Mouse (Mus musculus) thymus, postnatal 0 days (tissue): Measurements from ENCODE around the gene Slc10a7. TPM values are rescaled to one million over a fixed set of nuclear protein-coding genes. Genes with fewer than 3 reads are reported as not detected.

Source experiments
- polyA plus RNA-seq: library from polyadenylated mRNA; unstranded; fragments of >200 nt; fragmentation: Nextera tagmentation; extraction: Ambion mirVana; gene quantifications from 2 replicates; pipeline ENCODE4 v1.2.1, GENCODE M21; 2015

The Slc10a7 gene
- polyA plus RNA-seq, 1 experiment from 2014 or later = 13.7 TPM

Other genes with a start within 250 kb of the Slc10a7 start
- not detected in 2 replicates for gene Pou4f2, start 72.7 kb upstream of the Slc10a7 start, polyA plus RNA-seq
- gene Rbmxl1, start 448 bp upstream of the Slc10a7 start, polyA plus RNA-seq = 225 and 233 TPM in 2 replicates